In the genomic region with DNA sequence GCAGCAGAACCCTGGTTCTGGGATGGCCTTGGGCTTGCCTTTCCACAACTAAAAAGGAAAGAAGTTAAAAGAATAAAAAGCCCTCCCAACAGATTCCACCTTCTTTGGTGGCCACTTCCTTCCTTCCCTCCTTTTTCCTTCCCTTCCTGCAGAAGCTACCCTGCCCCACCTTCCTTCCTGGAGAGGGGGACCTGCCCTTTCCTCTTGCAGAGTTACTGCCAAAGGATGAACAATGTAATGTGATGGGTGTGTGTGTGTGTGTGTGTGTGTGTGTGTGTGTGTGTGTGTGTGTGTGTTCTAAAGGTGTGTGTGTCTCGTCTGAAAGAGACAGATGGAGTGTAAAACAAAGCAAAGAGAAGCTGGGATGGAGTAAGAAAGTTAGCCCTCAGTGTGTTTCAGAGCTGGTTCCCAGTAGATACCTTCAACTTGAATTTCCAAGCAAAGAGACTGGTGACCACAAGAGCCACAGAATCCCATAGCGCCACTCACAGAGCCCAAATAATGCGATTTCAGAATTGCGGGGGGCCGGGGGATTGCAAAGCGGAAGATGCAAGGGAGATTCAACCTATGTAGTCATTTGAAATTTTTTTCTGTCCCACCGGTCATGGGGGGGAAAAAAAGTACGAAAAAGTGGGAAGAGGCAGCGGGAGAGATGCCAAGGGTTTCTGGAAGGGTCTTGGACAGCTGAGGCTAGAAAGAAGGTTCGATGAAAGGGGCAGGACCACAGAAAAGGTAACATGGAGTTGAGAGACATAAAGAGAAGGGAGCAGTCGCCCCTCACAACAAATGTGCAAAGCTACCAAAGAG, we compare ENCODE assay signal across 8 mouse cellular contexts. TPM values are rescaled to one million over a fixed set of nuclear protein-coding genes. Genes with fewer than 3 reads are reported as not detected.
A peak's percentile ranks its signal among the peaks of the same experiment; 100 is the strongest.
DNase-seq lines count a peak whose midpoint lies in the region; ATAC-seq lines count a peak whose summit lies in the region.

No protein-coding gene starts in this region.

- peak overlapping the region; percentile 93 for H3K4me3 ChIP-seq in megakaryocyte, embryonic 14.5 days (replicated peaks)
- H3K4me3 ChIP-seq in forebrain, embryonic 14.5 days (ENCODE audit: low read depth, low read length): peak overlapping the region; percentile 35
- H3K4me3 ChIP-seq in limb, embryonic 10.5 days: peak overlapping the region; percentile 56
- H3K4me3 ChIP-seq in neural tube, embryonic 11.5 days (ENCODE audit: low read depth, low read length): no peak overlapping the region

- no peaks in the 10 kb centered on the region for H3K9me3 ChIP-seq in megakaryocyte, embryonic 14.5 days
- H3K9me3 ChIP-seq in forebrain, embryonic 14.5 days (replicated peaks; ENCODE audit: control insufficient read depth, low read length): no peaks in the 10 kb centered on the region
- no peaks in the 10 kb centered on the region for H3K9me3 ChIP-seq in limb, embryonic 10.5 days (replicated peaks)
- H3K9me3 ChIP-seq in neural tube, embryonic 11.5 days (ENCODE audit: control insufficient read depth, low read length): no peaks in the 10 kb centered on the region

- H3K27ac ChIP-seq in forebrain, embryonic 14.5 days (ENCODE audit: low read depth, low read length): peak overlapping the region; percentile 99
- H3K27ac ChIP-seq in limb, embryonic 10.5 days: peak overlapping the region; percentile 99
- peak overlapping the region; percentile 99 for H3K27ac ChIP-seq in neural tube, embryonic 11.5 days (ENCODE audit: low read depth, low read length)

- H3K4me2 ChIP-seq in forebrain, embryonic 14.5 days (ENCODE audit: low read length): peak overlapping the region; percentile 72
- H3K4me2 ChIP-seq in neural tube, embryonic 11.5 days (ENCODE audit: low read depth): peak overlapping the region; percentile 54

- peaks cover 5% of the 10 kb centered on the region for H3K27me3 ChIP-seq in megakaryocyte, embryonic 14.5 days (replicated peaks)
- no peaks in the 10 kb centered on the region for H3K27me3 ChIP-seq in forebrain, embryonic 14.5 days (replicated peaks; ENCODE audit: control insufficient read depth, insufficient read depth, low read length)
- no peaks in the 10 kb centered on the region for H3K27me3 ChIP-seq in limb, embryonic 10.5 days (ENCODE audit: low read depth, poor library complexity, severe bottlenecking)
- no peaks in the 10 kb centered on the region for H3K27me3 ChIP-seq in neural tube, embryonic 11.5 days (ENCODE audit: control insufficient read depth, insufficient read depth, low read length)

- no peak for DNase-seq in forebrain, embryonic 14.5 days (ENCODE audit: low spot score)
- peak; percentile 55 for DNase-seq in limb, embryonic 10.5 days (ENCODE audit: low spot score)
- no peak for DNase-seq in neural tube, embryonic 11.5 days (ENCODE audit: low spot score)
- no peak for DNase-seq in cerebellum, postnatal 4 days (ENCODE audit: low spot score in 2 of 2)
- DNase-seq in cerebellum, postnatal 14 days: no peak
- DNase-seq in left cerebral cortex, adult 9 months (ENCODE audit: low spot score in 2 of 2): no peak

- H3K4me1 ChIP-seq in megakaryocyte, embryonic 14.5 days: peaks cover 69% of the 10 kb centered on the region
- H3K4me1 ChIP-seq in forebrain, embryonic 14.5 days (ENCODE audit: control insufficient read depth, insufficient read depth, low read length): peaks cover 50% of the 10 kb centered on the region
- H3K4me1 ChIP-seq in limb, embryonic 10.5 days: peaks cover 83% of the 10 kb centered on the region
- peaks cover 40% of the 10 kb centered on the region for H3K4me1 ChIP-seq in neural tube, embryonic 11.5 days (ENCODE audit: control insufficient read depth, insufficient read depth, low read length)

- no peak for ATAC-seq in megakaryocyte, adult 5-6 weeks (ENCODE audit: poor library complexity, severe bottlenecking)
- ATAC-seq in forebrain, embryonic 14.5 days: no peak
- no peak for ATAC-seq in neural tube, embryonic 11.5 days (ENCODE audit: insufficient read depth, low FRiP score, low TSS enrichment)

- peak overlapping the region; percentile 74 for H3K9ac ChIP-seq in forebrain, embryonic 14.5 days (ENCODE audit: low read length)
- H3K9ac ChIP-seq in neural tube, embryonic 11.5 days (ENCODE audit: low read length): peak overlapping the region; percentile 74

- 3% methylated on average over 11 of the region's 11 CpGs for WGBS in forebrain, embryonic 14.5 days
- 9% methylated on average over 11 of the region's 11 CpGs for WGBS in limb, embryonic 10.5 days
- 5% methylated on average over 11 of the region's 11 CpGs for WGBS in neural tube, embryonic 11.5 days

- H3K36me3 ChIP-seq in megakaryocyte, embryonic 14.5 days (replicated peaks; ENCODE audit: low read length): no peaks in the 10 kb centered on the region
- H3K36me3 ChIP-seq in forebrain, embryonic 14.5 days (ENCODE audit: control insufficient read depth, insufficient read depth, low read length): no peaks in the 10 kb centered on the region
- H3K36me3 ChIP-seq in limb, embryonic 10.5 days: no peaks in the 10 kb centered on the region
- H3K36me3 ChIP-seq in neural tube, embryonic 11.5 days (ENCODE audit: control insufficient read depth, insufficient read depth, low read length): no peaks in the 10 kb centered on the region

RNA-seq across cellular contexts. Expression of a gene that starts 17.1 kb away (rescaled TPM):
- polyA plus RNA-seq in megakaryocyte, embryonic 14.5 days (2012; ENCODE audit: insufficient read depth, low replicate concordance): 33.6 and 49.8 TPM in 2 replicates
- 58.4 and 62.3 TPM in 2 replicates for total RNA-seq in megakaryocyte, adult 5-6 weeks (2015)
- total RNA-seq in megakaryocyte, adult 5-6 weeks (2017): 35.4 and 38.3 TPM in 2 replicates
- polyA plus RNA-seq in forebrain, embryonic 14.5 days (2014; fragmentation: Nextera tagmentation; extraction: Ambion mirVana): 19.5 and 24.6 TPM in 2 replicates
- 4.5 and 6.9 TPM in 2 replicates for polyA plus RNA-seq in limb, embryonic 10.5 days (2016; fragmentation: Nextera tagmentation; extraction: Ambion mirVana)
- 17.3 and 19.3 TPM in 2 replicates for polyA plus RNA-seq in neural tube, embryonic 11.5 days (2014; fragmentation: Nextera tagmentation; extraction: Ambion mirVana)
